Mouse (Mus musculus): ENCODE measurements around the gene Myh7b.

DNA sequence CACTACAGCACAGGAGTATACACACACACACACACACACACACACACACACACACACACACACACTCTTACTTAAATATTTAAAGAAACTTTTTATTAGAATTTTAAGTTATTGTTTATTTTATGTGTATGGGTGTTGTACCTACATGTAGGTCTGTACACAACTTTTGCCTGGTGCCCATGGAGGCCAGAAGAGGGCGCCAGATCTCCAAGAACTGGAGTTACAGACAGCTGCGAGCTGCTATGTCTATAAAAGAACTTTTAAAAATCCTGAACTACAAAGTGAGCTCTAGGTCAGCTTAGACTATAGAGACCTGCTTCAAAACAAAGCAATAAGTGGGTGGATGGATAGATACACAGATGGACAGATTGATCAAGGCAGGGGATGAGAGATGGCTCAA, 62.5 kb downstream of the Myh7b start:
- peak; percentile 70; the same call in 1 of the 2 replicates for TF ChIP-seq CTCF (IDR thresholded peaks at IDR 0.05; ENCODE audit: extremely low read depth, insufficient read length, insufficient replicate concordance, low read depth, low read length)
- TF ChIP-seq POLR2A (IDR thresholded peaks at IDR 0.05; ENCODE audit: low read depth, low read length): no peak

Measured in small intestine, adult 2 months (tissue).